Mouse (Mus musculus): ENCODE measurements at regions not wholly inside any gene's neighbourhood (a gene's known extent, or its start where the extent isn't known, plus 50 kb on each side); places are given as distances from the start of the nearest gene placed in this dataset.

GRCm38 (mm10) chr14:96794806-96795205, 275.9 kb upstream of the Klhl1 start:
- DNase-seq = no peak
- Histone ChIP-seq H3K4me2 (no peak overlapping the region), H3K9me3 (ENCODE audit: low read depth, low read length) (no peaks in the 10 kb centered on the region), H3K36me3 (ENCODE audit: insufficient read depth) (no peaks in the 10 kb centered on the region), H3K4me1 (ENCODE audit: insufficient read depth) (no peaks in the 10 kb centered on the region), H3K27me3 (ENCODE audit: insufficient read depth, low read length) (no peaks in the 10 kb centered on the region), H3K27ac (ENCODE audit: low read depth) (no peak overlapping the region), H3K9ac (no peak overlapping the region), H3K4me3 (ENCODE audit: low read depth, low read length) (no peak overlapping the region)
- TF ChIP-seq CTCF (IDR thresholded peaks at IDR 0.05; ENCODE audit: low read depth) = no peak
- no peak for ATAC-seq (ENCODE audit: insufficient read depth)
- 78% methylated on average over 1 of the region's 1 CpGs for WGBS

GRCm38 (mm10) chr14:96787917-96788316, 269.0 kb upstream of the Klhl1 start:
- Histone ChIP-seq H3K4me1 (ENCODE audit: insufficient read depth) (no peaks in the 10 kb centered on the region), H3K27ac (ENCODE audit: low read depth) (no peak overlapping the region), H3K9me3 (ENCODE audit: low read depth, low read length) (no peaks in the 10 kb centered on the region), H3K4me2 (no peak overlapping the region), H3K9ac (no peak overlapping the region), H3K4me3 (ENCODE audit: low read depth, low read length) (no peak overlapping the region), H3K27me3 (ENCODE audit: insufficient read depth, low read length) (no peaks in the 10 kb centered on the region), H3K36me3 (ENCODE audit: insufficient read depth) (no peaks in the 10 kb centered on the region)
- 72% methylated on average over 3 of the region's 3 CpGs for WGBS
- DNase-seq (no peak), ATAC-seq (ENCODE audit: insufficient read depth) (no peak)
- no peak for TF ChIP-seq CTCF (IDR thresholded peaks at IDR 0.05; ENCODE audit: low read depth)

- Histone ChIP-seq H3K4me2 (no peak overlapping the region), H3K9me3 (ENCODE audit: low read depth, low read length) (no peaks in the 10 kb centered on the region), H3K9ac (no peak overlapping the region), H3K4me3 (ENCODE audit: low read depth, low read length) (no peak overlapping the region), H3K36me3 (ENCODE audit: insufficient read depth) (no peaks in the 10 kb centered on the region), H3K27ac (ENCODE audit: low read depth) (no peak overlapping the region), H3K27me3 (ENCODE audit: insufficient read depth, low read length) (no peaks in the 10 kb centered on the region), H3K4me1 (ENCODE audit: insufficient read depth) (no peaks in the 10 kb centered on the region)
- DNase-seq (no peak), ATAC-seq (ENCODE audit: insufficient read depth) (no peak)
- 9% methylated on average over 1 of the region's 1 CpGs for WGBS
- TF ChIP-seq CTCF (IDR thresholded peaks at IDR 0.05; ENCODE audit: low read depth) = no peak
These were observed 268.4 kb upstream of the Klhl1 start for GRCm38 (mm10) chr14:96787286-96787685.

GRCm38 (mm10) chr14:96775801-96776200, 256.9 kb upstream of the Klhl1 start:
- ATAC-seq (ENCODE audit: insufficient read depth) (no peak), DNase-seq (no peak)
- Histone ChIP-seq H3K4me1 (ENCODE audit: insufficient read depth) (no peaks in the 10 kb centered on the region), H3K36me3 (ENCODE audit: insufficient read depth) (no peaks in the 10 kb centered on the region), H3K9ac (no peak overlapping the region), H3K9me3 (ENCODE audit: low read depth, low read length) (no peaks in the 10 kb centered on the region), H3K4me2 (no peak overlapping the region), H3K27me3 (ENCODE audit: insufficient read depth, low read length) (no peaks in the 10 kb centered on the region), H3K4me3 (ENCODE audit: low read depth, low read length) (no peak overlapping the region), H3K27ac (ENCODE audit: low read depth) (no peak overlapping the region)
- 65% methylated on average over 1 of the region's 1 CpGs for WGBS
- TF ChIP-seq CTCF (IDR thresholded peaks at IDR 0.05; ENCODE audit: low read depth) = no peak

GRCm38 (mm10) chr14:96760591-96760990, 241.7 kb upstream of the Klhl1 start:
- H3K4me1 ChIP-seq (ENCODE audit: insufficient read depth) = no peaks in the 10 kb centered on the region
- H3K4me2 ChIP-seq = no peak overlapping the region
- no peaks in the 10 kb centered on the region for H3K27me3 ChIP-seq (ENCODE audit: insufficient read depth, low read length)
- 87% methylated on average over 8 of the region's 8 CpGs for WGBS
- DNase-seq = no peak
- no peaks in the 10 kb centered on the region for H3K36me3 ChIP-seq (ENCODE audit: insufficient read depth)
- TF ChIP-seq CTCF (IDR thresholded peaks at IDR 0.05; ENCODE audit: low read depth) = no peak
- H3K9me3 ChIP-seq (ENCODE audit: low read depth, low read length) = no peaks in the 10 kb centered on the region
- no peak overlapping the region for H3K27ac ChIP-seq (ENCODE audit: low read depth)
- no peak overlapping the region for H3K9ac ChIP-seq
- no peak overlapping the region for H3K4me3 ChIP-seq (ENCODE audit: low read depth, low read length)
- no peak for ATAC-seq (ENCODE audit: insufficient read depth)

GRCm38 (mm10) chr14:96733211-96733610, 214.3 kb upstream of the Klhl1 start:
- Histone ChIP-seq H3K4me2 (no peak overlapping the region), H3K27me3 (ENCODE audit: insufficient read depth, low read length) (no peaks in the 10 kb centered on the region), H3K4me1 (ENCODE audit: insufficient read depth) (no peaks in the 10 kb centered on the region), H3K27ac (ENCODE audit: low read depth) (no peak overlapping the region), H3K36me3 (ENCODE audit: insufficient read depth) (no peaks in the 10 kb centered on the region), H3K9ac (no peak overlapping the region), H3K4me3 (ENCODE audit: low read depth, low read length) (no peak overlapping the region), H3K9me3 (ENCODE audit: low read depth, low read length) (no peaks in the 10 kb centered on the region)
- no peak for ATAC-seq (ENCODE audit: insufficient read depth)
- 63% methylated on average over 4 of the region's 4 CpGs for WGBS
- no peak for TF ChIP-seq CTCF (IDR thresholded peaks at IDR 0.05; ENCODE audit: low read depth)
- DNase-seq = no peak

- no peak for ATAC-seq (ENCODE audit: insufficient read depth)
- Histone ChIP-seq H3K36me3 (ENCODE audit: insufficient read depth) (no peaks in the 10 kb centered on the region), H3K4me3 (ENCODE audit: low read depth, low read length) (no peak overlapping the region)
These were observed 178.2 kb upstream of the Klhl1 start for GRCm38 (mm10) chr14:96697086-96697485.

GRCm38 (mm10) chr14:96690923-96691322, 172.0 kb upstream of the Klhl1 start:
- H3K27me3 ChIP-seq (ENCODE audit: insufficient read depth, low read length) = no peaks in the 10 kb centered on the region
- WGBS = 50% methylated on average over 1 of the region's 1 CpGs
- H3K4me3 ChIP-seq (ENCODE audit: low read depth, low read length) = no peak overlapping the region
- ATAC-seq (ENCODE audit: insufficient read depth) (no peak), DNase-seq (no peak)
- H3K9me3 ChIP-seq (ENCODE audit: low read depth, low read length) = no peaks in the 10 kb centered on the region
- no peak overlapping the region for H3K27ac ChIP-seq (ENCODE audit: low read depth)
- no peaks in the 10 kb centered on the region for H3K4me1 ChIP-seq (ENCODE audit: insufficient read depth)
- H3K36me3 ChIP-seq (ENCODE audit: insufficient read depth) = no peaks in the 10 kb centered on the region
- no peak for TF ChIP-seq CTCF (IDR thresholded peaks at IDR 0.05; ENCODE audit: low read depth)
- no peak overlapping the region for H3K4me2 ChIP-seq
- no peak overlapping the region for H3K9ac ChIP-seq

More at GRCm38 (mm10) chr14:96697086-96697485, 178.2 kb upstream of the Klhl1 start:
- Histone ChIP-seq H3K4me2 (no peak overlapping the region), H3K9me3 (ENCODE audit: low read depth, low read length) (no peaks in the 10 kb centered on the region), H3K9ac (no peak overlapping the region), H3K4me1 (ENCODE audit: insufficient read depth) (no peaks in the 10 kb centered on the region), H3K27me3 (ENCODE audit: insufficient read depth, low read length) (no peaks in the 10 kb centered on the region), H3K27ac (ENCODE audit: low read depth) (no peak overlapping the region)
- no peak for DNase-seq
- TF ChIP-seq CTCF (IDR thresholded peaks at IDR 0.05; ENCODE audit: low read depth) = no peak

Measured in lung, embryonic 14.5 days (tissue).